Mouse (Mus musculus) embryonic facial prominence, embryonic 11.5 days (tissue): ENCODE measurements around the gene Npas3. TPM values are rescaled to one million over a fixed set of nuclear protein-coding genes. Genes with fewer than 3 reads are reported as not detected.

Source experiments
- ATAC-seq: fragments of 200-750 bp; cut with Nextera tagmentation; replicated peaks from 2 replicates; pipeline ENCODE4 v1.8.0; 2017; ENCODE audit warnings: low read depth; ENCODE audit not compliant: insufficient number of reproducible peaks, low FRiP score, low TSS enrichment
- DNase-seq: peaks from one replicate; pipeline ENCODE4 v3.0.0-alpha.2; 2015; ENCODE audit warnings: low spot score
- H3K27ac ChIP-seq: fragments of 300-500 bp; sonication (generic); replicated peaks from 2 replicates; pipeline ENCODE4 v1.5.1; 2014; ENCODE audit warnings: mild to moderate bottlenecking, low read depth, low read length, control low read depth
- H3K27me3 ChIP-seq: fragments of 300-500 bp; sonication (generic); 2 replicates; pipeline ENCODE4 v1.6.1; 2014; ENCODE audit warnings: mild to moderate bottlenecking, low read length, moderate library complexity, mixed read lengths; ENCODE audit not compliant: control insufficient read depth, insufficient read depth
- H3K36me3 ChIP-seq: fragments of 300-500 bp; sonication (generic); replicated peaks from 2 replicates; pipeline ENCODE4 v1.6.1; 2014; ENCODE audit warnings: low read depth, mild to moderate bottlenecking, low read length, moderate library complexity, mixed read lengths; ENCODE audit not compliant: control insufficient read depth, insufficient read depth
- H3K4me1 ChIP-seq: fragments of 300-500 bp; sonication (generic); 2 replicates; pipeline ENCODE4 v1.6.1; 2014; ENCODE audit warnings: low read length, mixed read lengths; ENCODE audit not compliant: control insufficient read depth, insufficient read depth
- H3K4me2 ChIP-seq: fragments of 300-500 bp; sonication (generic); 2 replicates; pipeline ENCODE4 v1.6.1; 2014; ENCODE audit warnings: low read depth, mild to moderate bottlenecking, control low read depth, low read length, moderate library complexity
- H3K4me3 ChIP-seq: fragments of 300-500 bp; sonication (generic); 2 replicates; pipeline ENCODE4 v1.5.1; 2014; ENCODE audit warnings: low read depth, low read length, control low read depth
- H3K9ac ChIP-seq: fragments of 300-500 bp; sonication (generic); replicated peaks from 2 replicates; pipeline ENCODE4 v1.6.1; 2014; ENCODE audit warnings: mild to moderate bottlenecking, control low read depth, low read length
- H3K9me3 ChIP-seq: fragments of 300-500 bp; sonication (generic); replicated peaks from 2 replicates; pipeline ENCODE4 v1.6.1; 2016; ENCODE audit warnings: mild to moderate bottlenecking, low read length, inconsistent platforms, mixed read lengths; ENCODE audit not compliant: control insufficient read depth
- WGBS: fragments of 180-500 bp; shearing (Covaris S2); extraction: QIAGEN DNeasy Blood & Tissue Kit; methylation state at CpG from one replicate; pipeline ENCODE4 v1.1.7; 2014; 5-methylcytosine and 5-hydroxymethylcytosine counted together
- polyA plus RNA-seq: library from polyadenylated mRNA; unstranded; fragments of >200 nt; fragmentation: Nextera tagmentation; extraction: Ambion mirVana; gene quantifications from 2 replicates; pipeline ENCODE4 v1.2.1, GENCODE M21; 2014

Gene Npas3
- polyA plus RNA-seq, 1 experiment from 2014 or later, result 5.0 TPM

GRCm38 (mm10) chr12:54064986-54065385 is 816.5 kb downstream of the Npas3 start:
- Histone ChIP-seq H3K9me3 (no peaks in the 10 kb centered on the region), H3K27ac (no peak overlapping the region), H3K36me3 (no peaks in the 10 kb centered on the region), H3K27me3 (peaks cover 23% of the 10 kb centered on the region), H3K4me1 (peaks cover 8% of the 10 kb centered on the region), H3K4me3 (no peak overlapping the region), H3K9ac (no peak overlapping the region), H3K4me2 (no peak overlapping the region)
- WGBS, result 50% methylated on average over 16 of the region's 16 CpGs
- ATAC-seq (no peak), DNase-seq (peak; percentile 48)

- H3K9me3 ChIP-seq, result no peaks in the 10 kb centered on the region
- ATAC-seq (no peak), DNase-seq (no peak)
- H3K4me2 ChIP-seq, result no peak overlapping the region
- no peak overlapping the region for H3K27ac ChIP-seq
- H3K27me3 ChIP-seq, result peaks cover 23% of the 10 kb centered on the region
- 72% methylated on average over 11 of the region's 11 CpGs for WGBS
- no peaks in the 10 kb centered on the region for H3K36me3 ChIP-seq
- no peak overlapping the region for H3K4me3 ChIP-seq
- peaks cover 8% of the 10 kb centered on the region for H3K4me1 ChIP-seq
- H3K9ac ChIP-seq, result no peak overlapping the region
Measured at GRCm38 (mm10) chr12:54065607-54066006, 817.1 kb downstream of the Npas3 start.

DNA sequence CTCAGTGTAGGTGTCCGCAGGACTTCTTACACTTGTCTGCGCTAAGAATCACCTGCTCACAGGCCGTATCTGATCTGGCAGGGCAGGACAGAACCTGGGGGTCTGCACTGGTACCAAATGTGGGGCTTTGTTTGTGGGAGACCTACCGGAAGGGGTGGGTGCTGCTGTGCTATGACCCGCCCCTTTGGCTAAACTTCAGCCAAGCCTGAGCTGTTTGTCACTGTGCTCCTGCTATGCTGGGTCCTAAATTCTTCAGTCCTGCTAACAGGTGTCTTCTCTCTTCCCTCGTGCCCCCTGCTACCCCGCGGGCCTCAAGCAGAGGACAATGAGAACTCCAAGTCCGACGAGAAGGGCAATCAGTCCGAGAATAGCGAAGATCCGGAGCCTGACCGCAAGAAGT is 818.9 kb downstream of the Npas3 start:
- Histone ChIP-seq H3K4me2 (peak overlapping the region; percentile 68), H3K9me3 (no peaks in the 10 kb centered on the region), H3K27ac (no peak overlapping the region), H3K4me3 (peak overlapping the region; percentile 33), H3K4me1 (peaks cover 8% of the 10 kb centered on the region), H3K36me3 (no peaks in the 10 kb centered on the region), H3K9ac (no peak overlapping the region), H3K27me3 (peaks cover 23% of the 10 kb centered on the region)
- ATAC-seq, result no peak
- DNase-seq, result no peak
- 32% methylated on average over 14 of the region's 14 CpGs for WGBS

DNA sequence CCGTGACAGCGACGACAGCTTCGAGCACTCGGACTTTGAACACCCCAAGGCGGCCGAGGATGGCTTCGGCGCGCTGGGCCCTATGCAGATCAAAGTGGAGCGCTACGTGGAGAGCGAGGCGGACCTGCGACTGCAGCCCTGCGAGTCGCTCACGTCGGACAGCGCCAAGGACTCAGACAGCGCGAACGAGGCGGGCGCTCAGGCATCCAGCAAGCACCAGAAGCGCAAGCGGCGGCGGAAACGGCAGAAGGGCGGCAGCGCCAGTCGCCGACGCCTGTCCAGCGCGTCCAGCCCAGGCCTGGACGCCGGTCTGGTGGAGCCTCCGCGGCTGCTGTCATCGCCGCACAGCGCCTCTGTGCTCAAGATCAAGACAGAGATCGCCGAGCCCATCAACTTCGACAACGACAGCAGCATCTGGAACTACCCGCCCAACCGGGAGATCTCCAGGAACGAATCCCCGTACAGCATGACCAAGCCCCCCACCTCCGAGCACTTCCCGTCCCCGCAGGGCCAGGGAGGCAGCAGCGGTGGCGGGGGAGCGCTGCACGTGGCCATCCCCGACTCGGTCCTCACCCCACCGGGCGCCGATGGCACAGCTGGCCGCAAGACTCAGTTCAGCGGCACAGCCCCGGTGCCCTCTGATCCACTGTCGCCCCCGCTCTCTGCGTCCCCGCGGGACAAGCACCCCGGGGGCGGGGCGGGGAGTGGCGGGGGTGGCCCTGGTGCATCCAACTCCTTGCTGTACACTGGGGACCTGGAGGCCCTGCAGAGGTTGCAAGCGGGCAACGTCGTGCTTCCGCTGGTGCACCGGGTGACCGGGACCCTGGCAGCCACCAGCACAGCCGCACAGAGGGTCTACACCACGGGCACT is 819.6 kb downstream of the Npas3 start:
- Histone ChIP-seq H3K9ac (peak overlapping the region; percentile 5), H3K27ac (no peak overlapping the region), H3K4me2 (peak overlapping the region; percentile 68), H3K27me3 (peaks cover 23% of the 10 kb centered on the region), H3K4me3 (peak overlapping the region; percentile 33), H3K4me1 (peaks cover 8% of the 10 kb centered on the region), H3K36me3 (no peaks in the 10 kb centered on the region), H3K9me3 (no peaks in the 10 kb centered on the region)
- DNase-seq, result peak; percentile 74
- 8% methylated on average over 77 of the region's 84 CpGs for WGBS
- ATAC-seq, result peak; percentile 32; the same call in 1 of the 2 replicates

GRCm38 (mm10) chr12:54068757-54069146 is 820.3 kb downstream of the Npas3 start:
- H3K27me3 ChIP-seq, result peaks cover 23% of the 10 kb centered on the region

DNA sequence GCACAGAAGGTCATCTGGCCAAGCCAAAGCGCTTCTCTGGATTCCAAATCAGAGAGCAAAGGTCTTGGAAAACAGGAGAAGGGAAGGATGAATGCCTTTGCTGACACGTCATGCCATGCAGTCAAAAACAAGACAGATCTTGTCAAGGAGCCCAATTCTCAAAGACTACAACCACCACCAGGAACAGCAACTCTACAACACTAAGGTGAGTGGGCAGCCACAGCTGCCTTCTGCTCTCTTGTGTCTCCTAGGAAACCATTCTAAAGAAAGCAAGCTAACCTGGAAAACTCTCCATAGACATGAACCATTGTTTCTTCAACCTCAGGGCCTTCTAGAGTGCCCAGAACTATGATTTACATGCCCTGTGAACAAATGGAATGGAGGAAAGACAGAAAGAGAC is 825.5 kb downstream of the Npas3 start:
- no peak for ATAC-seq
- H3K36me3 ChIP-seq, result no peaks in the 10 kb centered on the region
- DNase-seq, result no peak
- 84% methylated on average over 2 of the region's 2 CpGs for WGBS
- H3K4me3 ChIP-seq, result no peak overlapping the region
- H3K9ac ChIP-seq, result no peak overlapping the region
- no peak overlapping the region for H3K27ac ChIP-seq
- no peaks in the 10 kb centered on the region for H3K9me3 ChIP-seq
- no peaks in the 10 kb centered on the region for H3K4me1 ChIP-seq
- H3K4me2 ChIP-seq, result no peak overlapping the region
- peaks cover under 1% of the 10 kb centered on the region for H3K27me3 ChIP-seq

More at GRCm38 (mm10) chr12:54068757-54069146, 820.3 kb downstream of the Npas3 start:
- no peaks in the 10 kb centered on the region for H3K9me3 ChIP-seq
- 69% methylated on average over 27 of the region's 27 CpGs for WGBS
- DNase-seq (no peak), ATAC-seq (0 out of 2 replicates have a peak, but pooled peaks have one; percentile 16)
- H3K4me2 ChIP-seq, result peak overlapping the region; percentile 68; the same call in 1 of the 2 replicates
- peaks cover 8% of the 10 kb centered on the region for H3K4me1 ChIP-seq
- H3K4me3 ChIP-seq, result no peak overlapping the region; the same call in 1 of the 2 replicates
- H3K27ac ChIP-seq, result no peak overlapping the region
- H3K9ac ChIP-seq, result no peak overlapping the region
- H3K36me3 ChIP-seq, result no peaks in the 10 kb centered on the region

DNA sequence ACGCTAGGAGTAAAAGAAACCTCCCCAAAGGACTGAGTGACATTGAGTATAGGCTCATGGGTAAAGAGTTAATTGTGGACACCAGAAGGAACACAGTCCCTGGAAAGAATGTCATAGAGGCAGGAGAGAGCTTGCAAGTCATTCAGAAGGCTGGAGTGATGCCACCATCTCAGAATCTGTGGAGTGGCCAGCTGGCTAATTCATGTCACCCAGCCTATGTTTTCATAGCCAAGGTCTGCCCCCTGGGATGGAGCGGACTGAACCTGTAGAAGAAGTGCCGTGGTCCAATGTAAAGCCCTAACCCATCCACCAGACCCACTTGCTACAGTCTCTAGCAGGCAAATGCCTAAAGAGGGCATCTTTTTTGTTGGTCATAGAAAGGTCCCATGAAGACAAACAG is 832.5 kb downstream of the Npas3 start:
- Histone ChIP-seq H3K9ac (no peak overlapping the region), H3K4me3 (no peak overlapping the region), H3K4me1 (no peaks in the 10 kb centered on the region), H3K36me3 (no peaks in the 10 kb centered on the region), H3K27ac (no peak overlapping the region), H3K4me2 (no peak overlapping the region), H3K9me3 (no peaks in the 10 kb centered on the region), H3K27me3 (no peaks in the 10 kb centered on the region)
- 86% methylated on average over 3 of the region's 3 CpGs for WGBS
- ATAC-seq (no peak), DNase-seq (no peak)

DNA sequence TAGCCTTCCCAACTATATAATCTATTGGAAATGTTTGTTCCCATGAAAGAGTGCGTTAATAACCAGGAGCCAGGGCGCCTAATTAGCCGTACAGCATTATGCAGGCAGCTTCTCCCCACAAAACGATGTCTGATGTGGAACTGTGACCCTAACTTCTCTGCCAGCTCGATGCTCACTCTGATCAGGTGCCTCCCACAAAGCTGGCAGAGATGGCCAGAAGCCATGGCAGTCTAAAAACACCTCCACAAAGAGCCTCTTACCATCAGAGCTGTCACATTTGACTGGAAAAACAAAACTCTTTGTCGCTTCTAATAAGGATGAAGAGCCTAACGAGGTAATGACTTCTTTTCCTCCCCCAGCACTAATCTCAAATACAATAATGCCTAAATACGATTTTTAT is 845.3 kb downstream of the Npas3 start:
- H3K9ac ChIP-seq, result no peak overlapping the region
- no peaks in the 10 kb centered on the region for H3K4me1 ChIP-seq
- ATAC-seq, result no peak
- WGBS, result 68% methylated on average over 8 of the region's 8 CpGs
- no peaks in the 10 kb centered on the region for H3K9me3 ChIP-seq
- DNase-seq, result no peak
- no peaks in the 10 kb centered on the region for H3K27me3 ChIP-seq
- no peak overlapping the region for H3K27ac ChIP-seq
- no peaks in the 10 kb centered on the region for H3K36me3 ChIP-seq
- no peak overlapping the region for H3K4me2 ChIP-seq
- H3K4me3 ChIP-seq, result no peak overlapping the region
